Mouse (Mus musculus) midbrain, embryonic 14.5 days (tissue): ENCODE data around the gene Cadm3. TPM values are rescaled to one million over a fixed set of nuclear protein-coding genes. Genes with fewer than 3 reads are reported as not detected.

ENCODE experiments used
- ATAC-seq: fragments of 200-750 bp; cut with Nextera tagmentation; 2 replicates; pipeline ENCODE4 v1.8.0; 2017; ENCODE audit warnings: moderate number of reproducible peaks, moderate library complexity; ENCODE audit not compliant: low FRiP score, low TSS enrichment
- DNase-seq: peaks from one replicate; pipeline ENCODE4 v3.0.0-alpha.2; 2015
- H3K27ac ChIP-seq: fragments of 300-500 bp; sonication (generic); replicated peaks from 2 replicates; pipeline ENCODE4 v1.5.1; 2014; ENCODE audit warnings: mild to moderate bottlenecking, low read depth, low read length, moderate library complexity
- H3K27me3 ChIP-seq: fragments of 300-500 bp; sonication (generic); 2 replicates; pipeline ENCODE4 v1.6.1; 2014; ENCODE audit warnings: low read length, control low read depth, mixed read lengths; ENCODE audit not compliant: control insufficient read depth, insufficient read depth
- H3K36me3 ChIP-seq: fragments of 300-500 bp; sonication (generic); 2 replicates; pipeline ENCODE4 v1.6.1; 2014; ENCODE audit warnings: low read length, control low read depth; ENCODE audit not compliant: control insufficient read depth, insufficient read depth
- H3K4me1 ChIP-seq: fragments of 300-500 bp; sonication (generic); 2 replicates; pipeline ENCODE4 v1.6.1; 2014; ENCODE audit warnings: mild to moderate bottlenecking, antibody characterized with exemption, low read length, control low read depth; ENCODE audit not compliant: control insufficient read depth, insufficient read depth
- H3K4me2 ChIP-seq: fragments of 300-500 bp; sonication (generic); 2 replicates; pipeline ENCODE4 v1.6.1; 2014; ENCODE audit warnings: mild to moderate bottlenecking, low read length, moderate library complexity
- H3K4me3 ChIP-seq: fragments of 300-500 bp; sonication (generic); replicated peaks from 2 replicates; pipeline ENCODE4 v1.5.1; 2014; ENCODE audit warnings: low read depth, low read length
- H3K9ac ChIP-seq: fragments of 300-500 bp; sonication (generic); replicated peaks from 2 replicates; pipeline ENCODE4 v1.6.1; 2014; ENCODE audit warnings: mild to moderate bottlenecking, low read length, moderate library complexity
- H3K9me3 ChIP-seq: fragments of 300-500 bp; sonication (generic); 2 replicates; pipeline ENCODE4 v1.6.1; 2016; ENCODE audit warnings: low read length, control low read depth, mixed read lengths; ENCODE audit not compliant: control insufficient read depth
- WGBS: fragments of 180-500 bp; shearing (Covaris S2); extraction: QIAGEN DNeasy Blood & Tissue Kit; methylation state at CpG from one replicate; pipeline ENCODE4 v1.1.7; 2014; 5-methylcytosine and 5-hydroxymethylcytosine counted together
- polyA plus RNA-seq: library from polyadenylated mRNA; unstranded; fragments of >200 nt; fragmentation: Nextera tagmentation; extraction: Ambion mirVana; gene quantifications from 2 replicates; pipeline ENCODE4 v1.2.1, GENCODE M21; 2014

Gene Cadm3
- polyA plus RNA-seq, 1 experiment from 2014 or later, result 125 TPM

DNA sequence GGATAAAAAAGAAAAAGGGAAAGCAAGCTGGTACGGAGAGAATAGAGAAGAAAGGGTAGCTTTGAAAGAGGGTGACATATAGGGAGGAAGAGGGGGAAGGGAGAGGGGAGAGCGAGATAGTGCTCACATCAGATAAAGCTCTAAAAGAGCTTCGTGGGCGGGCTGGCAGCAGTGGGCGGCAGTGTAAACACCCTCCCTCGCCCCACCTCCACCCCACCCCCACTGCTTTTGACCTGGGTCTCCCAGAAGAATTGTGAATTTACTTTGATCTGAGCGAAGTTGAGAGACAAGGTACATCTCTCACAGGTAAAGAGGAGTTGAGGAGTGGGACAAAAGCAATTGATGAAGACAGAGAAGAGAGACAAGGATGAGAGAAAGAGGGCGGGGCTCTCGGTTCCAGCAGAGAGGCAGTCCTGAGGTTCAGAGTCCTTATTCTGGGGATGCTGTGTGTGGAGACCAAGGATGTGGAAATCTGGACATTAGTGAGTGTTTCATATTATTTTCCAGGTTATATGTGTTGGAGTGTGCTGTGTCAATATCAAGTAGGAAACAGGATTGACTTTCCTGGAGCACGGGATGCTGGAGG lies 17.0 kb downstream of the Cadm3 start, which contains the start of gene Aim2:
TSS of gene Aim2 (plus strand) at position 508 of the 586 bp plus-strand sequence.
- peak within 1 kb of the TSS; percentile 17 for H3K4me3 ChIP-seq
- peak within 1 kb of the TSS; percentile 23; the same call in 1 of the 2 replicates for H3K9ac ChIP-seq
- H3K4me1 ChIP-seq, result peaks cover 15% of the 10 kb centered on the region

DNA sequence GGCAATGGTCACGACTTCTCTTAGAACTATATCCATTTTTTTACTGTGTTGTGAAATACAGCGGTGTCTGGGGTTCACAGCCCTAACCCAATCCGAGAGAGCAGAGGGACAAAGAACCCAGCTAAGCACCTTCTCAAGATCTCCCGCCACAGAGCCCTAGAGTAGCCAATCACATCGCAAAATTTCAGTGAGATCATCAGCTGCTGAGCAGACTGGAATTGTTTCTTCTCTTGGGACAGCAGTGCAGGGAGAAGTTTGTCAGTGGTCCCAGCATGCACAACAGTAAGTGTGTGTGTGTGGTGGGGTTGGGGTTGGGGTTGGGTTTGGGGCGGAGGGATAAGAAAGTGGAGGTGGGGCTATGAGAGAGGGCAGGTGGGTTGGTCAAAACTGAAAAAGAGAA lies 17.5 kb downstream of the Cadm3 start:
- no peak overlapping the region for H3K27ac ChIP-seq
- no peaks in the 10 kb centered on the region for H3K27me3 ChIP-seq
- H3K9ac ChIP-seq, result peak overlapping the region; percentile 23; the same call in 1 of the 2 replicates
- peak overlapping the region; percentile 17; the same call in 1 of the 2 replicates for H3K4me3 ChIP-seq
- ATAC-seq (peak; percentile 84), DNase-seq (peak; percentile 80)
- peaks cover 15% of the 10 kb centered on the region for H3K4me1 ChIP-seq
- no peaks in the 10 kb centered on the region for H3K9me3 ChIP-seq
- peak overlapping the region; percentile 46 for H3K4me2 ChIP-seq
- WGBS, result 2% methylated on average over 6 of the region's 6 CpGs
- H3K36me3 ChIP-seq, result peaks cover 24% of the 10 kb centered on the region

More for the DNA sequence above, 17.0 kb downstream of the Cadm3 start, which contains the start of gene Aim2:
- Histone ChIP-seq H3K4me2 (peak within 1 kb of the TSS; percentile 46), H3K27me3 (no peaks in the 10 kb centered on the region), H3K36me3 (peaks cover 19% of the 10 kb centered on the region), H3K27ac (no peak within 1 kb of the TSS), H3K9me3 (no peaks in the 10 kb centered on the region)
- ATAC-seq (peak; percentile 46; the same call in 1 of the 2 replicates), DNase-seq (no peak)
- WGBS, result 7% methylated on average over 10 of the region's 10 CpGs

DNA sequence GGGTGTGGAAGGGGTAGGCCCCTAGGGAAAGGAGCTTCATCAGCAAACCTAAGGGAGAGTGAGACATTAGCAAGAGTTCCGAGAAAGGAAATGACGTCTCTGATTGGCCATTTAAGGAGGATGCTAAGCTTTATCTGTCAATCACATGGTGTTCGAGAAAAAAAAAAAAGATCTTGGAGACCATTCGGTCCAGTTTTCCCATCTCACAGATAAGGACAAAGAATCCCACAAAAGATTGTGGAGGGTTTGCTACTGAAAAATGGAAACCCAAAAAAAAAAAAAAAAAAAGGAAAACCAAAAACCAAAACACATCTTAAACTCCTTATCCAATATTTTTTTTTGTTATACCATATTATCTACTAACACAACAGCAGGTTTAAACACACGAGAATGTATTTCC lies 18.3 kb downstream of the Cadm3 start:
- DNase-seq, result no peak
- Histone ChIP-seq H3K4me1 (peaks cover 15% of the 10 kb centered on the region), H3K9me3 (no peaks in the 10 kb centered on the region), H3K9ac (no peak overlapping the region), H3K4me2 (no peak overlapping the region), H3K27me3 (no peaks in the 10 kb centered on the region), H3K27ac (no peak overlapping the region), H3K4me3 (no peak overlapping the region), H3K36me3 (peaks cover 32% of the 10 kb centered on the region)
- WGBS, result 42% methylated on average over 5 of the region's 5 CpGs
- ATAC-seq, result no peak

DNA sequence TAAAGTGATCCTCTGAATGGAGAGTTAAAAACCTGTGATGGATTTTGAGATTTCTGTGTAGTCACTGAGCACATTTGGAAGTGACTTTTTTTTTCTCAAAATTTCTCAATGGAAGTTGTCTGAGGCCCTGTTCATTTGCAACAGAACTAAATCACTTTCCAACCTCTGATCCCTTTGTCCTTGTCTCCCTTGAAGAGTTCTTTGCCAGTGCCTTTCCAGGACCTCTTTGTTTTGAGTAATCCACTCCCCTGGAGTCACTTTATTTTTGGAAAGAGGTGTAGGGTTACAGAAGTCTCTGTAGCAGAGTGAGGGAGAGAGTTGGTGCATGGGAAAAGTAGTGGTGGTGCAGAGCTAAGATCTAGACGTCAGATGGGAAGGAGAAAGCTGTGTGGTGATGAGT lies 19.0 kb downstream of the Cadm3 start:
- H3K4me2 ChIP-seq, result no peak overlapping the region
- no peak overlapping the region for H3K27ac ChIP-seq
- WGBS, result 3% methylated on average over 1 of the region's 1 CpGs
- no peak for ATAC-seq
- peaks cover 15% of the 10 kb centered on the region for H3K4me1 ChIP-seq
- no peak for DNase-seq
- H3K4me3 ChIP-seq, result no peak overlapping the region
- no peaks in the 10 kb centered on the region for H3K27me3 ChIP-seq
- H3K9ac ChIP-seq, result no peak overlapping the region
- no peaks in the 10 kb centered on the region for H3K9me3 ChIP-seq
- peaks cover 38% of the 10 kb centered on the region for H3K36me3 ChIP-seq

DNA sequence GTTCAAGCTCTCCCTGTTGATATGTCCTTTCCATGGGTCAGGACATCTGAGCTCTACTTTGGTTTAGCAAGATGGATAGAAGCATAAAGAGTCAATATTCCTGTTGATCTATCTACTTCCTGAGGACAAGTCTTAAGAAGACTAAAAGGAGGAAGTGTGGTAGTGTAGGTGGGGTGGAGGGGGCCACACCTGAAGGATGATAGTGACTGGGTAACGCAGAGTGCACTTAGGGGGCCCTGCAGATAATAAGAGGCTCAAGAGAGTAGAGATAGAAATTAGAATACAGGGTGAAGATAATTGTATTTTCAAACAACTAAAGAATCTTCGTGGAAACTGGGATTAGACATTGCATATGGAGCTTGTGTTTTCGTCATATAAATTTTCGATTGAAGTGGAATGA lies 22.4 kb downstream of the Cadm3 start:
- ATAC-seq (no peak), DNase-seq (no peak)
- Histone ChIP-seq H3K36me3 (peaks cover 68% of the 10 kb centered on the region), H3K27me3 (no peaks in the 10 kb centered on the region), H3K9me3 (no peaks in the 10 kb centered on the region), H3K4me2 (no peak overlapping the region), H3K4me1 (peaks cover 6% of the 10 kb centered on the region; the same call in 1 of the 2 replicates), H3K27ac (no peak overlapping the region), H3K4me3 (no peak overlapping the region), H3K9ac (no peak overlapping the region)
- WGBS, result 93% methylated on average over 4 of the region's 4 CpGs

DNA sequence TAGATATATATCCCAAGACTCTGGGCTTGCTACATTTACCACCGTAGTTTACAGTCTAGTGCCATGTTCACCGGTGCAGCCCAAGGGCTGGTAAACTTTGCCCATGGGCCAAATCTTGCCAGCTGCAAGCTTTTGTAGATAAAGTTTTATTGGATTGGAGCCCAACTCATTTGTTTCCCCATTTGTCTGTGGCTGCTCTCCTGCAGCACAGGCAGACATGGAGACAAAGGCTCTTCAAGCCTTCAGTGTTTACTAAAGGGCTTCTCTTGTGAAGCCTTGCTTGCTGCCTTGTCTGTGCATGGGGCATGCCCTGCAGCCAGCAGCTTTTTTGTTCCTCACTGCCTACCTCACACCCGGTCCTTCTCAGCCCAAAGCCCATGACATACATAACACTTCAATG lies 23.6 kb downstream of the Cadm3 start:
- Histone ChIP-seq H3K4me3 (no peak overlapping the region), H3K4me2 (no peak overlapping the region), H3K9me3 (no peaks in the 10 kb centered on the region), H3K9ac (no peak overlapping the region), H3K27me3 (no peaks in the 10 kb centered on the region), H3K27ac (no peak overlapping the region; the same call in 1 of the 2 replicates), H3K4me1 (no peaks in the 10 kb centered on the region), H3K36me3 (peaks cover 76% of the 10 kb centered on the region)
- 53% methylated on average over 3 of the region's 3 CpGs for WGBS
- ATAC-seq (no peak), DNase-seq (no peak)

DNA sequence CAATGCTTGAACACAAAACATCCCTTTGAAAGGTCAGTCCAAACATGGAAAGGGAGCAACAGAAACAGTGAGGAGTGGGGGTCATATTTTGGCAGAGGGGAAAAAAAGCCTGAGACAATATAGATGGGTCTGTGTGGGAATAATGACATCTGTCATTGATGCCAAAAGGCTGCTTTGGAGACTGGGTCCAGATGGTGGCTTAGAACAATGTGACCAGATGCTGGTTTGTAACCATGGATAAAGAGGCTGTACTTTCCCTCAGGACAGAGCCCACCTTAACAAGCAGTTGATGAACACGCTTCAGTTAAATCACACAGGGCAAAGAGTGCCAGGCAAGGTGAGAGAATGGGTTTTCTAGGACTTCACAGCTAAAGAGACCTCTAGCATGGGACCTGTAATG lies 25.1 kb downstream of the Cadm3 start:
- H3K36me3 ChIP-seq, result peaks cover 85% of the 10 kb centered on the region
- H3K27me3 ChIP-seq, result no peaks in the 10 kb centered on the region
- whole genome bisulfite sequencing, result 51% methylated on average over 1 of the region's 1 CpGs
- no peak overlapping the region for H3K4me3 ChIP-seq
- ATAC-seq (peak; percentile 32; the same call in 1 of the 2 replicates), DNase-seq (no peak)
- H3K9me3 ChIP-seq, result no peaks in the 10 kb centered on the region
- no peak overlapping the region for H3K9ac ChIP-seq
- H3K27ac ChIP-seq, result no peak overlapping the region
- H3K4me2 ChIP-seq, result no peak overlapping the region
- no peaks in the 10 kb centered on the region for H3K4me1 ChIP-seq

DNA sequence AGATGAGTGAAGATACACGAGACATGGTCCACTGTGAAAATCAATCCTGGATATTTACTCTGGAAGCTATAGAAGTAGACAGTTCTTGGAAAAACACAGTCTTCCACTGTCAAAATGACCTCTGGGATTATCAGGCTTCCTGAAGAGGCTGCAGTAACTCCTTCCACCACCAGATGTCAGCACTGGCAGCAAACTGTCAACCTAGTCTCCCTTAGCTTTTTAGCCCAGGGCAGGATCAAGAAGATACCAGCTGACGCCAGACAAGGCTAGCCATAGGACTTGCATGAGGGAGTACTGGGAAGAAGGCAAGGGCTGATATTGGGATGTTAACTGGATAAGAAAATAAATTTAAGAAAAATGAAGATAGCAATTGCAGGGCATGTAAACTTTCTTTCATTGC lies 28.0 kb downstream of the Cadm3 start:
- 7% methylated on average over 2 of the region's 2 CpGs for WGBS
- peak; percentile 91 for DNase-seq

DNA sequence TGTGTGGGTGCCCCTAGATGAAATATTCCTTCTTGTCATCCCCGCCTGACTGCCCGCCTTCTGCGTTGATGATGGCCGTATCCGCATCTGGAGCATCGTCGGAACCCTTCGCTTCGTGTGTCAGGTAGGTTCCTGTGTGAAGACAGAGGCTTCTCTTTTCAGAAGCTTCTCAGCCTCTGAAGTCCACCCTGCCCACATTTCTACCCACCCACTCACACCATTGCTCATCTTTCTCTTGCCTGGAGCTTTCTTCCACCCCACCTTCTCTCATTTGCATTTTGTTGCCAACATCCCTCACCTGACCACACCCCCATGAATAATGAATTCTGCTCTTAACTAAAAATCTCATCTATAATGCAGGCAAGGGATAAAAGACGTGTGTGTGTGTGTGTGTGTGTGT lies 30.5 kb downstream of the Cadm3 start:
- no peak overlapping the region for H3K9ac ChIP-seq
- H3K27me3 ChIP-seq, result no peaks in the 10 kb centered on the region
- H3K4me2 ChIP-seq, result no peak overlapping the region
- no peaks in the 10 kb centered on the region for H3K4me1 ChIP-seq
- H3K9me3 ChIP-seq, result no peaks in the 10 kb centered on the region
- H3K27ac ChIP-seq, result no peak overlapping the region
- peaks cover 62% of the 10 kb centered on the region for H3K36me3 ChIP-seq
- 93% methylated on average over 10 of the region's 10 CpGs for WGBS
- H3K4me3 ChIP-seq, result no peak overlapping the region
- DNase-seq (no peak), ATAC-seq (no peak)

More for the DNA sequence above, 28.0 kb downstream of the Cadm3 start:
- Histone ChIP-seq H3K9me3 (no peaks in the 10 kb centered on the region), H3K4me3 (no peak overlapping the region), H3K4me1 (no peaks in the 10 kb centered on the region), H3K27me3 (no peaks in the 10 kb centered on the region), H3K27ac (no peak overlapping the region), H3K4me2 (no peak overlapping the region), H3K9ac (no peak overlapping the region), H3K36me3 (peaks cover 86% of the 10 kb centered on the region)
- 0 out of 2 replicates have a peak, but pooled peaks have one; percentile 44 for ATAC-seq
